Mouse (Mus musculus) heart, postnatal 25 days (tissue): ENCODE results near the gene Tsks. TPM values are rescaled to one million over a fixed set of nuclear protein-coding genes. Genes with fewer than 3 reads are reported as not detected.

Experiments used
- DNase-seq: peaks from one replicate; pipeline ENCODE4 v3.0.0; 2022; ENCODE audit warnings: low spot score
- intact Hi-C: fragments of 180-260 bp; cut with DNase I; formaldehyde crosslinking; loops from one replicate; pipeline ENCODE4 v1.15.1; 2025
- total RNA-seq, 2 experiments: library from RNA; stranded (reverse); gene quantifications; 2 replicates each; pipeline ENCODE4 v1.2.3; 2021

Gene Tsks
- total RNA-seq, 2 experiments from 2014 or later = not detected

- intact Hi-C loops = no loop called here
- DNase-seq = no peak
Observed at GRCm38 (mm10) chr7:45002440-45002839, 59.4 kb downstream of the Tsks start.

DNA sequence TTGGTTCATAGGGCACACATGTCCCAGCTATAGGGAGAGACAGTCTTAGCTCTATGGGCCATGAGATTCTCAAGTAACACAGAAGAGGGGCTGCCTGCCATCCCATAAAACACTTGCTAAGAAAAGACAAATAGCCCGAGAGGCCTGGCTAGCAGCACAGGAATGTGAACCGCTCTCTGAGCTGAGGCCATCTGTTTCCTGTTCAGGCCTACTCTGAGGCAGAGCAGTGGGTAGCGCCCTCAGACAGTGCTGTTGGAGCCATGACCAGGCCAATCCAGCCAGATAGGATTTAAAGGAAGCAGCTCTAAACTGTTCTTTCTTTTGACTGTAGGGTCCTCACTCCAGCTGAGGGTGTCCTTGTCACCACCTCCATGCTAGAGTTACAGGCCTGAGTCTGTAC is 61.5 kb downstream of the Tsks start:
- no peak for DNase-seq
- intact Hi-C loops = no loop called here

DNA sequence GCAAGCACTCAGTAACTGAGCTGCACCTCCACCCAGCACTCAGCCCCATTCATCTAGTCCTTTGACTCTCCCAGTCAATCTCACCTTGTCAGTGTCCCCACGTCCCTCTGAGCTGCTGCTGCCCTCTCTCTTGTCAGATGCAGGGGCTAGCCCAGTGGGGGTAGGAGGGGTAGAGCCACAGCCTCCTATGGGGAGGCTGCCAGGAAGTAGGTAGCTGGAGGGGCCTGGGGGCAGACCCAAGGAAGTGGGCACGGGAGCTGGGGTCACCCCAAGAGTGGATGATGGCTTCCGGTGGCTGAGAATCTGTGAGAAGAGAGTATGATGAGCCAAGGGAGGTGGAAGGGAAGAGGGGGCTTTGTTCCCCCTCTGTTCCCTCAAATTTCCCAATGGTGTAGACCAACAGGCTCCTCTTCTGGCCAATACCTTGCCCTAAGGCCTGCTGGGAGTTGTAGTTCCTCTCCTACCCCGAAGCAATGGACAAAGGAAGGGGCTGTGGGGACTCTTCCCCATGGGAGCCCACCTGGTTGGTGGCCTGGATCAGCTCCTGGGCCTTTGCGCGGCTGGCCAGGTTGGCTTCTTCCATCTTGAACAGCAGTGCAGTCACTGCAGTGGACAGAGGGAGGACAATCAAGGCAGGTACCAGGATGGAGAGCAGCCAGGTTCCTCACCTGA is 62.5 kb downstream of the Tsks start:
- no peak for DNase-seq
- intact Hi-C loops = no loop called here

DNA sequence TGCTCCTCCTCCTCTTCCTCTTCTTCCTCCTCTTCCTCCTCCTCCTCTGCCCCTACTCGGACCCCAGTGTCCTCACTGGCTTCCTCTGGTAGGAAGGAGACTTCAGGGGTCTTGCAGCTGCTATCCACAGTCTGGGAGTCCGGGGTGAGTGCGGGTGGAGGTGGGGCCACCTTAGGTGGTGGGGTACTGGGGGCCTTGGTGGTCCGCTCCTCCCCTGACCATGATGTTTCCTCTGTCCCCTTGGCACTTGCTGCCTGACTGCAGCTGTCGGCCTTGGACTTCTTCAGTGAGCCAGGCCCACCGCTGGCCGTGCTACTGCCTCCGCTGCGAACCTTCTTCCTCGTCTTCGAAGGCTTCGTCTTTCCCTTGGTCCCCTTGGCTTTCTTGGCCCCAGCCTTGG is 63.5 kb downstream of the Tsks start:
- intact Hi-C loops = no loop called here
- no peak for DNase-seq

DNA sequence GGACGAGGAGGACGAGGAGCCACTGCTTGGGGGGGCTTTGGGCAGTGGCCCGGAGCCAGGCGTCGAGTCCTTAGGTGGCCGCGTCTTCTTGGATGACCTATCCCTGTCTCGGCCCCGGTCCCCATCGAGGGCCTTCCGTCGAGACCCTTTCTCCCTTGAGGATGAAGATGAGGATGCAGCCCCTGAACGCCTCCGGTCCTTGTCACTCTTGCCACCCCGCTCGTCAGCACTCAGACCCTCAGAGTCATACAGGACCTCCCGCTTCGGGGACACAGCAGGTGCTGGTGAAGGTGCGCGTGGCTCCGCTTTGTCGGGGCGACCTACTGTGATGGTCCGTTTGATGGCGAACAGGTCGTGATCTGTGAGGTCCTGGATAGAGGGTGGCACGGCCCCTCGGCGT is 64.1 kb downstream of the Tsks start:
- intact Hi-C loops = no loop called here
- DNase-seq = no peak

Other genes with a start within 250 kb of the Tsks start
- gene Izumo2, start 234.5 kb upstream of the Tsks start, total RNA-seq = not detected
- 10 to 100 TPM; 22.8 to 24.3 TPM for gene Vrk3, start 194.8 kb upstream of the Tsks start, total RNA-seq
- under 1 TPM in 1 of 2 experiments, not detected in 1; 0.21 TPM for gene Zfp473, start 192.2 kb upstream of the Tsks start, total RNA-seq
- gene Nup62, start 127.1 kb upstream of the Tsks start, total RNA-seq = 10 to 100 TPM; 26.0 to 28.6 TPM
- 1 to 10 TPM in 1 of 2 experiments, under 1 TPM in 1; 0.62 to 2.2 TPM for gene Il4i1, start 126.8 kb upstream of the Tsks start, total RNA-seq
- gene Atf5, start 126.5 kb upstream of the Tsks start, total RNA-seq = 10 to 100 TPM; 63.7 to 64.5 TPM
- gene Akt1s1, start 94.2 kb upstream of the Tsks start, total RNA-seq = 10 to 100 TPM; 61.8 to 75.9 TPM
- 10 to 100 TPM; 44.3 to 47.0 TPM for gene Tbc1d17, start 94.1 kb upstream of the Tsks start, total RNA-seq
- gene Pnkp, start 86.1 kb upstream of the Tsks start, total RNA-seq = 10 to 100 TPM; 16.0 to 16.6 TPM
- gene Ptov1, start 73.4 kb upstream of the Tsks start, total RNA-seq = 100 to 1,000 TPM; 153 to 165 TPM
- 10 to 100 TPM; 66.7 to 73.9 TPM for gene Med25, start 50.5 kb upstream of the Tsks start, total RNA-seq
- gene Fuz, start 47.1 kb upstream of the Tsks start, total RNA-seq = 10 to 100 TPM; 12.9 to 15.0 TPM
- gene Ap2a1, start 13.7 kb upstream of the Tsks start, total RNA-seq = 10 to 100 TPM; 72.5 to 73.1 TPM
- 1 to 10 TPM; 2.7 to 3.1 TPM for gene Cpt1c, start 31.6 kb downstream of the Tsks start, total RNA-seq
- 100 to 1,000 TPM; 105 to 111 TPM for gene Prmt1, start 43.4 kb downstream of the Tsks start, total RNA-seq
- gene Irf3, start 54.4 kb downstream of the Tsks start, total RNA-seq = 10 to 100 TPM; 28.3 to 30.9 TPM
- gene Bcl2l12, start 55.5 kb downstream of the Tsks start, total RNA-seq = 10 to 100 TPM; 10.2 to 11.2 TPM
- 10 to 100 TPM; 45.5 to 49.7 TPM for gene Scaf1, start 73.2 kb downstream of the Tsks start, total RNA-seq
- gene Rras, start 74.8 kb downstream of the Tsks start, total RNA-seq = 10 to 100 TPM; 48.9 to 56.6 TPM
- 10 to 100 TPM; 23.2 to 27.7 TPM for gene Prr12, start 109.7 kb downstream of the Tsks start, total RNA-seq
- 10 to 100 TPM; 25.7 to 27.8 TPM for gene Nosip, start 119.2 kb downstream of the Tsks start, total RNA-seq
- 1 to 10 TPM; 6.8 to 7.1 TPM for gene Prrg2, start 119.5 kb downstream of the Tsks start, total RNA-seq
- gene Rcn3, start 149.0 kb downstream of the Tsks start, total RNA-seq = 10 to 100 TPM; 28.1 to 32.4 TPM
- gene Fcgrt, start 160.6 kb downstream of the Tsks start, total RNA-seq = 10 to 100 TPM; 66.1 to 71.7 TPM
- gene Rps11, start 181.2 kb downstream of the Tsks start, total RNA-seq = 100 to 1,000 TPM; 517 to 569 TPM
- 100 to 1,000 TPM; 613 to 620 TPM for gene Rpl13a, start 185.6 kb downstream of the Tsks start, total RNA-seq
- gene Gm45713, start 193.0 kb downstream of the Tsks start, total RNA-seq = not detected
- gene Flt3l, start 193.2 kb downstream of the Tsks start, total RNA-seq = 10 to 100 TPM in 1 of 2 experiments, 1 to 10 TPM in 1; 5.3 to 15.0 TPM
- gene Pih1d1, start 211.1 kb downstream of the Tsks start, total RNA-seq = 10 to 100 TPM; 29.7 to 30.9 TPM
- 10 to 100 TPM; 23.5 to 37.6 TPM for gene Aldh16a1, start 211.4 kb downstream of the Tsks start, total RNA-seq
- gene Slc17a7, start 220.7 kb downstream of the Tsks start, total RNA-seq = 10 to 100 TPM; 18.1 to 18.7 TPM
- not detected for gene Gfy, start 236.4 kb downstream of the Tsks start, total RNA-seq
- gene Pth2, start 237.8 kb downstream of the Tsks start, total RNA-seq = not detected